ENCODE assay signal across 17 mouse cellular contexts in genomic region chr12:34791213-34792112, GRCm38 (mm10).
DNase-seq lines count a peak whose midpoint lies in the region; ATAC-seq and TF ChIP-seq lines count a peak whose summit lies in the region.
"Had no signal": no experiment of that assay in that cellular context is flagged by ENCODE, and none has a peak within 500 bp of the region (broad histone marks: within the 10 kb centered on the region; RNA-seq: fewer than 3 reads in every experiment).

No protein-coding gene starts in this region.

- ATAC-seq in heart, embryonic 14.5 days (ENCODE audit: insufficient number of reproducible peaks, insufficient read depth, low FRiP score, low read depth) = no peak
- ATAC-seq in midbrain, postnatal 0 days (ENCODE audit: low FRiP score) = no peak
- peak; percentile 56 for ATAC-seq in forebrain, postnatal 0 days
- ATAC-seq: CD4-positive, CD25-positive, alpha-beta regulatory T cell, adult 4 months; intestine, postnatal 0 days; lung, postnatal 0 days had no signal

- DNase-seq in heart, postnatal 10 days = no peak
- DNase-seq in midbrain, postnatal 0 days (ENCODE audit: low spot score) = no peak
- no peak for DNase-seq in midbrain, embryonic 10.5 days (ENCODE audit: low spot score)
- peak; percentile 16 for DNase-seq in forebrain, postnatal 0 days
- DNase-seq in cerebellum, postnatal 36 days = no peak
- no peak for DNase-seq in right cerebral cortex, postnatal 25 days
- DNase-seq: cerebellum, postnatal 14 days; gastrocnemius, postnatal 10 days; kidney, postnatal 14 days; right cerebral cortex, postnatal 14 days; thymus, postnatal 25 days had no signal

- H3K4me2 ChIP-seq in heart, embryonic 14.5 days (ENCODE audit: low read length) = peak overlapping the region; percentile 49
- H3K4me2 ChIP-seq in midbrain, postnatal 0 days (ENCODE audit: low read depth, low read length, poor library complexity, severe bottlenecking) = no peak overlapping the region
- H3K4me2 ChIP-seq in forebrain, postnatal 0 days (ENCODE audit: low read depth) = no peak overlapping the region
- H3K4me2 ChIP-seq: liver, embryonic 11.5 days; midbrain, embryonic 12.5 days had no signal

- peaks cover 4 to 19% of the 10 kb centered on the region in 2 experiments; a peak in 3 of 4 replicates for H3K4me1 ChIP-seq in heart, embryonic 14.5 days (ENCODE audit: control insufficient read depth in 2 of 2, insufficient read depth in 2 of 2, low read length in 2 of 2)
- peaks cover 6% of the 10 kb centered on the region for H3K4me1 ChIP-seq in midbrain, postnatal 0 days (ENCODE audit: insufficient read depth, low read length)
- no peaks in the 10 kb centered on the region for H3K4me1 ChIP-seq in midbrain, embryonic 10.5 days
- peaks cover 6% of the 10 kb centered on the region for H3K4me1 ChIP-seq in forebrain, postnatal 0 days (ENCODE audit: insufficient read depth)
- H3K4me1 ChIP-seq: midbrain, embryonic 12.5 days had no signal

- H3K9me3 ChIP-seq in heart, embryonic 14.5 days (ENCODE audit: control insufficient read depth, low read length) = no peaks in the 10 kb centered on the region
- no peaks in the 10 kb centered on the region for H3K9me3 ChIP-seq in midbrain, postnatal 0 days (ENCODE audit: low read length)
- no peaks in the 10 kb centered on the region for H3K9me3 ChIP-seq in midbrain, embryonic 10.5 days (replicated peaks)
- no peaks in the 10 kb centered on the region for H3K9me3 ChIP-seq in forebrain, postnatal 0 days (ENCODE audit: low read length)
- H3K9me3 ChIP-seq: midbrain, embryonic 12.5 days had no signal

- intact Hi-C loops in heart, postnatal 10 days (cut with DNase I) = no loop called here

- no peak overlapping the region for H3K9ac ChIP-seq in heart, embryonic 14.5 days (ENCODE audit: low read length)
- no peak overlapping the region for H3K9ac ChIP-seq in midbrain, postnatal 0 days (replicated peaks; ENCODE audit: low read length, poor library complexity, severe bottlenecking)
- H3K9ac ChIP-seq in forebrain, postnatal 0 days = no peak overlapping the region
- H3K9ac ChIP-seq: midbrain, embryonic 12.5 days had no signal

- WGBS in heart, embryonic 14.5 days = 89% methylated on average over 10 of the region's 10 CpGs
- WGBS in midbrain, postnatal 0 days = 69% methylated on average over 10 of the region's 10 CpGs
- WGBS in midbrain, embryonic 10.5 days = 86% methylated on average over 10 of the region's 10 CpGs
- WGBS in forebrain, postnatal 0 days = 60% methylated on average over 10 of the region's 10 CpGs

- H3K36me3 ChIP-seq in heart, embryonic 14.5 days (ENCODE audit: control insufficient read depth, insufficient read depth, low read length) = no peaks in the 10 kb centered on the region
- H3K36me3 ChIP-seq in midbrain, postnatal 0 days (ENCODE audit: insufficient read depth, low read length) = no peaks in the 10 kb centered on the region
- no peaks in the 10 kb centered on the region for H3K36me3 ChIP-seq in midbrain, embryonic 10.5 days
- no peaks in the 10 kb centered on the region for H3K36me3 ChIP-seq in forebrain, postnatal 0 days (ENCODE audit: insufficient read depth)
- H3K36me3 ChIP-seq: midbrain, embryonic 12.5 days had no signal

- H3K27me3 ChIP-seq in heart, embryonic 14.5 days (ENCODE audit: control insufficient read depth, insufficient read depth, low read length) = no peaks in the 10 kb centered on the region
- no peaks in the 10 kb centered on the region for H3K27me3 ChIP-seq in midbrain, postnatal 0 days (ENCODE audit: insufficient read depth, low read length)
- H3K27me3 ChIP-seq in midbrain, embryonic 10.5 days (ENCODE audit: low read depth, poor library complexity, severe bottlenecking) = no peaks in the 10 kb centered on the region
- no peaks in the 10 kb centered on the region for H3K27me3 ChIP-seq in forebrain, postnatal 0 days (ENCODE audit: insufficient read depth, low read length)
- H3K27me3 ChIP-seq: midbrain, embryonic 12.5 days had no signal

- no peak overlapping the region for H3K4me3 ChIP-seq in heart, embryonic 14.5 days (ENCODE audit: control insufficient read depth in 1 of 2, insufficient read depth in 1 of 2, low read depth in 1 of 2, low read length in 2 of 2)
- no peak overlapping the region for H3K4me3 ChIP-seq in midbrain, postnatal 0 days (ENCODE audit: low read depth, low read length)
- no peak overlapping the region for H3K4me3 ChIP-seq in midbrain, embryonic 10.5 days
- H3K4me3 ChIP-seq in forebrain, postnatal 0 days (ENCODE audit: low read depth, low read length) = no peak overlapping the region
- H3K4me3 ChIP-seq: midbrain, embryonic 12.5 days had no signal

- H3K27ac ChIP-seq in heart, embryonic 14.5 days (replicated peaks in 1 of 2; ENCODE audit: control insufficient read depth in 1 of 2, insufficient read depth in 1 of 2, low read depth in 2 of 2, low read length in 2 of 2) = peak overlapping the region in 1 of 2 experiments; percentile 21; a peak in 1 of 4 replicates
- H3K27ac ChIP-seq in midbrain, postnatal 0 days (ENCODE audit: low read depth, low read length) = 0 out of 2 replicates have a peak overlapping the region, but pooled peaks have one; percentile 18
- no peak overlapping the region for H3K27ac ChIP-seq in midbrain, embryonic 10.5 days (replicated peaks)
- no peak overlapping the region for H3K27ac ChIP-seq in forebrain, postnatal 0 days (ENCODE audit: low read depth, low read length)
- H3K27ac ChIP-seq: midbrain, embryonic 12.5 days had no signal

- no peak for TF ChIP-seq CTCF in midbrain, postnatal 0 days (IDR thresholded peaks at IDR 0.05)
- no peak for TF ChIP-seq CTCF in forebrain, postnatal 0 days (IDR thresholded peaks at IDR 0.05; ENCODE audit: low read depth)
